Mouse (Mus musculus) cerebellum, adult 11-12 months (tissue): ENCODE results near the gene Plxdc2.

Source experiments
- DNase-seq: peaks from one replicate; pipeline ENCODE4 v3.0.0; 2022

The Plxdc2 gene

GRCm38 (mm10) chr2:16356106-16356818 is at the start of gene Plxdc2:
Gene Plxdc2, plus strand, starts transcription at chr2:16356304.
- peak; percentile 80 for DNase-seq

- no peak for DNase-seq
Measured at GRCm38 (mm10) chr2:16310387-16310786, 45.7 kb upstream of the Plxdc2 start.

GRCm38 (mm10) chr2:16312400-16313070 is 43.6 kb upstream of the Plxdc2 start:
- DNase-seq, result no peak

- DNase-seq, result no peak
Measured at GRCm38 (mm10) chr2:16335194-16335781, 20.8 kb upstream of the Plxdc2 start.

- DNase-seq, result no peak
Measured at GRCm38 (mm10) chr2:16344564-16344963, 11.5 kb upstream of the Plxdc2 start.

DNA sequence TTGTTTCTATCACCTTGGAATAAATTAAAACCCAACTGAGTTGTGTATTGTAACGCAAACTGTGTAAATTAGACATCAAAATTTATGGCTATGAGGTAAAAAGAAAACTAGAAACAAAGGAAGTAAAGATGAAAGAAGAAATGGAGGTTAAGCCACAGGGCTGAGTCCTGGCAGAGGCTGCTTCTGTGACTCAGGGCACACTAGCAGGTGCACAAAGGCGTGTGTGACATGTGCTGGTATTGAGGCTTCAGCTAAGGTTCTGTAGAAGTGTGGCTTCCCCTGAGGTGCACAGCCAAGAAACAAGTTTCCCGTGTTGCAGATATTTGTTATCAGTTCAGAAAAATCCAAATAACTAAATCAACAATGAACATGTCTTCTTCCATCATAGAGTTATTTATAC is 5.0 kb upstream of the Plxdc2 start:
- DNase-seq, result no peak

GRCm38 (mm10) chr2:16355611-16356105 is 446 bp upstream of the Plxdc2 start:
- DNase-seq, result no peak

DNA sequence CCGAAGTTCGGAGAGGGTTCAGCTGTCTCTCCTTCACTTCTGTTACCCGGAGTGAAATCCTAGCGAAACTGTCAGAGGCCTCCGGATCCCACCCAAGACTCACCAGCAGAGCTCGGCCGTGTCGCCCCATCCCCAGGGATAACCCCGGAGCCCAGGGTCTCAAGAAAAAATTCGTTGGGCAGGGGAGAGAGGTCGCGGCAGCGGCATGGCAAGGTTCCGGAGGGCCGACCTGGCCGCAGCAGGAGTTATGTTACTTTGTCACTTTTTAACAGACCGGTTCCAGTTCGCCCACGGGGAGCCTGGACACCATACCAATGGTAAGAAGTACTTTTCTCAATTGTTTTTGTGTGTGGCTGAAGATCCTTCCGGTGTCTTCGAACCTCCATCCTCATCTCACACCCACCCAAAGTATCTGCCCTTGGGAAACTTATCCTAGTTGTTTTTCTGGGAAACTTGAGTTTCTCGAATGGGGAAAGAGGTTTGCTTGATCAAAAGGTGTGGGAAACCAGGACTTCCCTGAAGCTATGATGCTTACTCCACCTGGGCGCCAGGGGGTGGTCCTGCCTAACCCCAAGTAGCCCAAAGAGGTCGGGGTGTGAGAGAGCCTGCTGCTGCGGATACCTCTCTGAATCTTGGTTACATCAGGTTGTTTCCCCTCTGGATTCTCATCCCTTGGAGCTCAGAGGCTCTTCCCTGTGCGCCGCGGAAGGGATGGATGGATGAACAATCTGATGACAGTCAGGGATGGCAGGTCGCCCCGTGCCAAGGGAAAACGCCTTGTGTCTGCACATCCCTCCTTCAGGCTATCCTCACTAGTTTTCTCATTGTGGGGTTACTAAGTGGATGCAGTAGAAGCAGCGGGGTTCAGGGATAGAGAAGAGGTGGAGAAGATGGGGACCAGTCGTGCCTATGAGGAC is 1.1 kb downstream of the Plxdc2 start:
- DNase-seq, result peak; percentile 36

- DNase-seq, result no peak
Measured at GRCm38 (mm10) chr2:16357946-16358345, 1.8 kb downstream of the Plxdc2 start.

GRCm38 (mm10) chr2:16359341-16359928 is 3.3 kb downstream of the Plxdc2 start:
- DNase-seq, result no peak

GRCm38 (mm10) chr2:16364749-16365148 is 8.6 kb downstream of the Plxdc2 start:
- DNase-seq, result no peak

DNA sequence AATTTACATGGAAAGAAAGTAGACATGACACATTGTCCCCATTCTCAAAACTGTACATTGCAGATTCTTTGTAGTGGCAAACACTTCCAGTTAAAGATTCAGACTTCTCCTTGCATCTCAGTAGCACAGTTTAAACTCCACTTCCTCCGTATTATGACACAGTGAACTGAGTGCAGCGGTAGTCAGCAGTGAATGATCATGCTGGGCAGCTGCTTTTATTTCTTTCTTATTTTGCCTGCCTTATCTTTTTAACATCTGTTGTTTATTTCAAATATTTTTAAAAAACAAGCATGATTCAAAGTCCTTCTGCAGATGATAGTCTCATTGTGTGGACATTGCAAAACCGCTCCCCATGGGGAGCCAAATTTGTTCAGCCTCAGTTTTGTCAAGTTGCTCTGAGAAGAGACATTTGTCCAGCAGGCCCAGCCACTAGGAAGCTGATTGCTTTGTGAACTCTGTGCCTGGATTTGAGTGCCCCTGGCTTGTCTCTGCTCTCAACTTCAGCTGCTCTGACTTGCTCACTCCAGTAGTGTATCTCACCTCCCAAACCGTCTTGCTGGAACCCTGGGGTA is 9.8 kb downstream of the Plxdc2 start:
- no peak for DNase-seq

DNA sequence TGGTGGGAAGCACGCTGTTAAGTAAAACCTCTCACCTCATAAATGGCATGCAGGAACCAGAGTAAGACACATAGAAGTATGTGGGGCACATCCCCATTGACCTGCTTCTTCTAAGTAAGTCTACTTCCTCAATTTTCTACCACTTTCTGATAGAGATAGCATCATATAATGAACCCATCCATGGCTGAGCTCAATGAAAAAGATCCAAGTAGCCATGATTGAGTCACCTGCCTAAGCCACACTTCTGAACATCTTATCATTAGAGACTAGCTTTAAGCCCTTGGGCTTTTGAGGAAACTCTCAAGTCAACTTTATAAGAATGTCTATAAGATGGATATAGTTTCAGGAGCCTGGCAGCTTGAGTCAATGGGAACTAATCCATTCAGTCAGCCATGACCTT is 14.3 kb downstream of the Plxdc2 start:
- no peak for DNase-seq

- no peak for DNase-seq
Measured at GRCm38 (mm10) chr2:16374288-16374687, 18.2 kb downstream of the Plxdc2 start.

- DNase-seq, result no peak
Measured at GRCm38 (mm10) chr2:16386206-16386605, 30.1 kb downstream of the Plxdc2 start.

- DNase-seq, result no peak
Measured at GRCm38 (mm10) chr2:16386692-16387091, 30.6 kb downstream of the Plxdc2 start.

DNA sequence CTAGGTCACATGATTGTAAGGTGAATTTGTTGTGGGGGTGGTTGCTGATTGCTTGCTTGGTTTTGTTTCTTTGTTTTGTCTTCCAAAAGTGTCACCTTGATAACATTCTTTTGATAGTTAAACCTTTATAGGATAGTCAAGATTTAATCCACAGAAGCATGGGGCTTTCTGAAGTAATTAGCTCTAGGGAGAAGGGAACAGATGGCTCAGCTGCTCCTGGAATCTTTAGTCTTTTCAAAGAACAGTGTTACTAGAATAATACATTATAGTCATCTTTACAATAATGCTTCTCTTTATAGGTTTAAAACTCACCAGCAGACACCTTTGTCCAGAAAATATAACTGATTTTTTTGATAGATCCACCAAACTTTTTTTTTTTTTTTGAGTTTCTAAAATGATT is 31.7 kb downstream of the Plxdc2 start:
- DNase-seq, result no peak

- DNase-seq, result no peak
Measured at GRCm38 (mm10) chr2:16397501-16397900, 41.4 kb downstream of the Plxdc2 start.

DNA sequence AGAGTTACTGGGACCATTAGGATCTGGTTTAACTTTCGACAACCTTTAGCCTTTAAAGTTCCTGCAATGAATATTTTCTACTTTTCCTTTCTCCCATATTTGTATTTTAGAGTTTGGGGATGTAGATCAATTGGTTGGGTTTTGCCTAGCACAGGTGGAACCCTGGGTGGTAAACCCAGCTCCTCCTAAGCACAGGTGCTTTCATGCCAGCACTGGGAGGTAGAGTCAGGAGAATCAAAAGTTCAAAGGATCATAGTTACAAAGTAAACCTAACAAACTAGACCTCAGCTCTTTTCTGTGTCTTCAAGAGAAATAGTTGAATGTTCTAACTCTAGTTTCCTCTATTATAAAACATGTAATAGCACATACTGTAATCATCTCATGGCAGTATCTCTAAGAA is 41.9 kb downstream of the Plxdc2 start:
- DNase-seq, result no peak

- no peak for DNase-seq
Measured at GRCm38 (mm10) chr2:16398896-16399295, 42.8 kb downstream of the Plxdc2 start.

GRCm38 (mm10) chr2:16406508-16406907 is 50.4 kb downstream of the Plxdc2 start:
- no peak for DNase-seq

DNA sequence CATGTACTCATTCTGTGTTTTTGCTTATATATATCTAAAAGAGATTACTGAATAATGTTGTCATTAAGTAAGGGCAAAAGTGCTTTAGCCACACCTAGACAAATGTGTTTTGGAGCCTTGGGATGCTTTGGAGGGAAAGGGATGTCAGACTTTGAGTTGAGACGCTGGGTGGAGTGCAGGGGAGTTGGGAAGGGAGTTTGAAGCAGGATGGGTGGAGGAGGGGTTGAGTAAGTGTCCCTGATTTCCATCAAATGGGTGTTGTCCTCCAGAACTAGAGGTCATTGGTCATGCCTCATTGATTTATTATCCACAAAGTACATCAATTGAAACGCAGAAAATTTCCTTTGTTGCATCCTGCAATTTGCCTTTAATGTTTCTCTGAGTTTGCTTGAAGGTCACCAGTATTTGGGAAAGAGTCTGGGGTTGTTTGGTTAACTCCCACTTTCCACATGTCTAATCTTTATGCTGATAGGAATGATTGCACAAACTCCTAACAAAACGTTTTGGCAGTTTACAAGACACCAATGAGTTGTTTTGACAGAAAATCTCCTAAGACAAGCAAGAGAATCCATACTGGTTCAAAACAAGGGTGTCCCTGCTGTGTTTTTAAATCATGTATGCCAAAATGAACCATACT is 58.4 kb downstream of the Plxdc2 start:
- DNase-seq, result no peak
